Mouse (Mus musculus): ENCODE results near the gene Alpk1.

DNA sequence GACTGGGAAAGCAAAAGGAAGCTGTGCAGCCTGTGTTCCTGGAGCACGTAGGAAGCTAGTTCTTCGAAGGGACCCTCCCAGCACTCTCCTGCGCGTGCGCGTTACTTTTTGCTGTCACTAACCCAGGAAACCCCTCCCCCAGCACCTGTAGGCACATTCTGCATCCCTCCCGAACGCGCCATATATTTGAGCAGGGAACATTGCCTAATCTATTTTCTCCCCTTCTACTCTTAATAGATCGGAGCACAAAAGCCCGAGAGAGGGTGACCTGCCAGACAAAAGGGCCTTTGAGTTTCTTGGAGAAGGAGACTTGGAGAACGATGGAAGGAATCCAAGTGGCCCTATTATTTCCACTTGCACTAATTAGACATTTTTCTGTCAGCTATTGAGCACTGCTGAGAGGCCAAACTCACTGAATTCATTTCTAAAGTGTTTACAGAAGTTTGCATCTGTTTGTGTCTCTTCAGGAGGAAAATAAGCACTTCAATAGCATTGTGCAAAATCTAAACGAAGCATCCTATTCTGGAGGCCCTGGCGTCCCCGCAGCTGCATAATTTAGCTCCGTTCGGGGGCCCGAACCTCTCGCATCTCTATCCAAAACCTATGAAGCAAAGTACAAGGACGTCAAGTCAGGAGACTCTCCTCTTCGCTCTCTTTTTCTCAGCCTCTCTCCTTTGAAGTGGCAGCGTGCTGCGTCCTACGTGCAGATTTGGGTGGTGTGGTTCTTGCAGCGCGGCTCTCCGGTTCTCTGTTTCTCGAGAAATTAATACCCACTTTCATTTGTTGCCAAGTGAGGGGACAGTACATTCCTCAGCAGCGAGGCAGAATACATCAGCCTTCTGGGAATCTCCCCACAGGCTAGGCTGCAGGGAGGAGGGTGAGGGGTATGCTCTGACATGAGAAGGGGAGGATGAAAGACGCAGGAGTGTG is 74.5 kb downstream of the Alpk1 start:
- TF ChIP-seq POLR2A (IDR thresholded peaks at IDR 0.05; ENCODE audit: low read depth, low read length): no peak
- TF ChIP-seq CTCF (IDR thresholded peaks at IDR 0.05; ENCODE audit: extremely low read depth, insufficient read depth, insufficient read length, insufficient replicate concordance): no peak
